Mouse (Mus musculus) embryo, embryonic 10 days (tissue): ENCODE measurements at regions not wholly inside any gene's neighbourhood (a gene's known extent, or its start where the extent isn't known, plus 50 kb on each side); places are given as distances from the start of the nearest gene placed in this dataset.

Source experiments
- DNase-seq: peaks from one replicate; pipeline ENCODE4 v3.0.0-alpha.2; 2015; ENCODE audit warnings: low spot score

DNA sequence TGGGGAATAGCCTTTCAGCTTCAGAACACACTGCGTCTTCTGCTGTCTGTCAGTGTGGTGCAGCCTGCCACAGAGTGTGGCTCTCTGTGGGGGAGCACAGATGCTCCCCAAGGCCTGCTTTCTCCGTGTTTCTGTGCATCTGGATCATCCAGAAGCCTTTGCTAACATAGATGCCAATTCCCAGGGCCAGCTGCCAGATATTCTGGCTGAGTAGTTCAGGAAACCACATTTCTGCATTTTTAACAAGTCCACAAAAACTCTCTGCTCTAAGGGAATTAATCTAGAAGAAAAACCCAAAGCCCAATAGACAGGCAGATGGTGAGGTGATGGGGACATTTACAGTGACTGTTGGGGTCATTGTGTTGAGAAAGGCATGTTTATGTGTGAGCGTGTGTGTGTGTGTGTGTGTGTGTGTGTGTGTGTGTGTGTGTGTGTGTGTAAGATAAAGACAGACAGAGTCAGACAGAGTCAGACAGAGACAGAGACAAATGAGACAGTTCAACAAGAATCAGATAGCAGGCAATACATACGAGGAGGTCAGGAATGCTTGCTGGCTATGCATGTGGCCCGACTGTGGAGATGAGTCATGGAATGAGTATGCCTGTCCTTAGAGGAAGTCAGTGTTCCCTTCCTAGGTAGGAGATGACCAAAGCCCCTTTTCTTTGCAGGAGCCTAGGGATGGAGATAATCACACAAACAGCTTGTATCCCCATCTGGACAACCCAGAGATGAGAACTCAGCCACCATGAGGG, 176.3 kb upstream of the Spaca1 start:
- DNase-seq, result no peak

DNA sequence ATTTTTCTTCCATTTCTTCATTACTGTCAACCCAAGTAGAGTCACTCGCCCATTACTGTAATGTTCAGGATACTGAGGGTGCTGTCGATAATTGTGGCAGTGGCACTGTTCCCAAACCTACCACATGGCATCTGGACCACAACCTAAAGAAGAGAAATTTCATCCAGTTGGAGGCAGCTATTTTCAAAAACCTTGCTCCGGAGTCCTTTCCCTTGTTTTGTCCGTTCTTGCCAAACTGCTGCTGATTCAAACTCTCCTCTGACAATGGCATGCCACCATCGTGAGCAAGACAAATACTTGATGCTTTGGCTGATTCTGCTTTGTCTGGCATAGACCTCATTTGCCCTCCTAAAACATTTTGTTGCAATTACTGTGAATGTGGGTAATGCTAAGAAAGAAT, 176.9 kb upstream of the Spaca1 start:
- DNase-seq, result no peak

DNA sequence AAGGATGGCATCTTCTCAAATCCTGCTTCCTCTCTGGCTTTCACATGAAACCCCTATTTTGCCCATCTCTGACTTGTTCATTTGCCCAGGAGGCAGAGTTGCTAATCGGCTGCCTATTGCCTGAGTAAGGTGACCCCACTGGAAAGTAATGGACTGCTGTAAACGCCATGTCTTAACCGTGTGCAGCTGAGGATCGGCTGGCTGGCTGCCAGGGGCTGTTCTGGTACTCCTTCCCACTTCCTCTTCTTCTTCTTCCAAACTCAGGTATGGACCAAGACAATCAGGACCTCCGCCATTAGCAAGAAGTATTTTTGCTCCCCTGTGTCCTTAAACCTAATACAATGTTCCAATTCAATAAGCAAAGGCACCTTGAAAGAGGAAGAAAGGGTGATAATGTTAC, 177.6 kb upstream of the Spaca1 start:
- no peak for DNase-seq

DNA sequence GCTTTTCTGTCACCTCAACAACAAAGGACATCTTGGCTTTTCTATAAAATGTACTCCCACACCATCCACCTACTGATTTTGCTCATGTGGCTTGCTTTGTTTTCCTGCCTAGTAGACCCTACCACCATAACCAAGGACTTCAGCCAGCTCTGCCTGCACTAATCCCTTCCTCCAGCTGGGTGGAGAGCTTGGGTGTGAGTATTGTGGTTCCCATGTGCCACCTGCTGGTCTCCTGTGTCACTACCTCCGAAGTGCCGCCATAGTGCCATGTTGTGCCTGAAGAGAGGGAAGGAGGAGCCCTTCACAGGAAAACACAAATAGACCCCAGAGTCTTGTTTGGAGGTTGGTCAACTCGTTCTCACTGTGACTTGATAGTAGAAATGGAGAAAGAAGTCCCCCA, 181.3 kb upstream of the Spaca1 start:
- peak; percentile 87 for DNase-seq

DNA sequence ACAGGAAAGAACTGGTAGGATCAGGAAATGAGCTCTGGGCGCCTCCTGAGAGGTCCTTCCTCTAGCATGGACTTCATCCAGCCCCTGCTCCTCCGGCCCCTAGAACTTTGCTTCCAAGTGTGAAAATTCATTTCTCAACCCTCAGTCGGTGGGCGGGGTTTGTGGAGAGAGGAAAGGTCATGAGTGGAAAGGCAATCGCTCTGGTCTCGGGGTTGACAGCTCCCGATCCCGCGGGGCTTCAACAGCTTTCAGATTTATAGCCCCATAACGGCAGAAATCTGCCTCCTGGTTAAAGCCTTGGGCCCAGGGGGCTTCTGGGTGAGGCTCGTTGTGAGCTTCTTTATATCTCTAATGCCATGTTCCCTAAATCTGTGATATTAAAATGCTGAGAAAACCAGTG, 184.2 kb upstream of the Spaca1 start:
- DNase-seq, result no peak

DNA sequence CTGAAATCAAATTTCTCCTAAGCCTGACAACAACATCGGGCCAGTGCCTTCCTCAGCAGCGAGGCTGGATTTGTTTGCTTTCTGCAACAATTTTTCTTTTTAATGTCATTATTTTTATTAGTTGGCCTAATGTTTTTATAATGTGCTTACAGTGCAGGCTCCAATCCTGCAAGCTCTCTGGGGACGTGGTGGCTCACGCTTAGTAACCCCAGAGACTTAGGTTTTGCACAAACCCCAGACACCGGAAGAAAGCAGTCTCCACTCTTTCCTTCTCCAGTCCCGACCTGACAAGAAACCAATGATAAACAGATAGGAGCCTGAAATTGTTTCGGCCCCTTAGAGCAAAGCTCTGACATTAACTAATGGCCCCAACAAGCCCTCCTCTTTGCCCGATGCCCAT, 184.7 kb upstream of the Spaca1 start:
- DNase-seq, result no peak

DNA sequence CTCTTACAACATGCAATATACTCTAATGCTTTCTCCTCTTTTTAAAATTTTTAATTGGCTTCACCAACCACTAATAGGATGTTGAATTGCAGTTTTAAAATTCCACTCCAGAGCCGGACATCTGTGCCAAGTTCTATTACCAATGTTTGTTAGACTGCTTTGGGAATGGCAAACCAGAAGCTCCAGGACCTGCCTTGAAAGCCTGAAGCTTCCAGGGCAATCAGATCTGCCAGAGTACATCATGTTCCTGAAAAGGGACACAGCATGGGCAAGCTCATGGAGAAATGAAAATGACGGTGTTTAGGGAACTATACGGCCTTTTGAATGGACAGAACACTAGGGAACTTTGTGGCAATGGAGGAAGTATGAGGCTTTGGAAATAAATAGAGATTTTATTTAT, 187.8 kb upstream of the Spaca1 start:
- DNase-seq, result no peak

DNA sequence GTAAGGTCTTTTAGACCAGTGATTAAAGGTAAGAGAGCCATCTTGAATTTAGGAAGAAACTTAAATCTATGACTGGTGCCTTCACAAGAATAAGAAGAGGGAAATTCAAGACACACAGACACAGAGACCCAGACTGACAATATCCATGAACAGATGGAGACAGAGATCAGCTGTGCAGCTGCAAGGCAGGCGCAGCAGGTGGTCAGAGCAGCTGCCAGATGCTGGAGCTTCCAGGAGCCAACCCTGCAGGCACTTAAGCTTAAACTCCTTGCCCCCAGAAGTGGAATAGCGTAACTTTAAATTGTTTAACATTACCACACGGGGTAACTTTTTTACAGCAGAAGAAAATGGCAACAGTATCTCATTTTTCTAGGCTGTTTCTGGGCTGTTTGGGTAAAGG, 189.6 kb upstream of the Spaca1 start:
- peak; percentile 24 for DNase-seq

DNA sequence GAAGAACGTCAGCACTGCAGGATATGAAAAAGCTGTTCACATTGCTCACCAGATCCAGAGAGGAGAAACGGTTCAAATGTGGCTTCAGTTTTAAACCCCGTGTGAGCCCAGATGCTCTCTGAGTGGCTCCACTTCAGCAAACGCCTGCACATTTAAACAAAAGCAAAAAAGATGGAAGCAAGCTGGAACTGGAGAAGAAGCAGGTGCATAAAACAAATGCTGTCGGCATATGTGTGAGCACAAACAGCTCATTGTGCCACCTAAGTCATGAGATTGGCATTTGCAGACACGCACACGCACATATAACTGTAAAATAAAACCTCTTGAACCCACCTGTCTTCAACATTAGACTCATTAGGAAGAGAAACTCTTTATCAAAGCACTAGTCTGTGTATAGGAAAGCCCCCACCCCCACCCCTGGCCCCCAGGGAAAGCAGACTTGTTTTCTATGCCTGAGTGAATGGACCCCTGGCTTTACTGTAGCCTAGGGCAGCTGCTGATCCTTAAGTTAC, 191.1 kb upstream of the Spaca1 start:
- no peak for DNase-seq

DNA sequence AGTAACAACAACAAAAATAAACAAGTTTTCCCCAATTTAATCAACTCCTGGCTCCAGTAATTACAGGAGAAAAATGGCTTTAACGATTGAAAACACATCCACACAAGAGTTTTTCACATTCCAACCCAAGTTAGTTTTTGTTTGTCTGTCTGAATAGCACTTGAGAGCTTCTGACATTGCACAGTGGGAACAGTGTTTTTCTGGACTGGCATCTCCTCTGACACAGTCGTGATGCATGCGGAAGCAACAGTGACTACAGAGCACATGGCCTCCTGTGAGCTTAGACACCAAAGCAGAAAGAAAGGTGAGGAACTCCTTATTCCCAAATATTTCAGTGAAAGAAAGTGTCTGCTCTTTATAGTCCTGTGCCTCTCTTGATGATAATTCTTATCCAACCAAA, 191.7 kb upstream of the Spaca1 start:
- DNase-seq, result no peak

DNA sequence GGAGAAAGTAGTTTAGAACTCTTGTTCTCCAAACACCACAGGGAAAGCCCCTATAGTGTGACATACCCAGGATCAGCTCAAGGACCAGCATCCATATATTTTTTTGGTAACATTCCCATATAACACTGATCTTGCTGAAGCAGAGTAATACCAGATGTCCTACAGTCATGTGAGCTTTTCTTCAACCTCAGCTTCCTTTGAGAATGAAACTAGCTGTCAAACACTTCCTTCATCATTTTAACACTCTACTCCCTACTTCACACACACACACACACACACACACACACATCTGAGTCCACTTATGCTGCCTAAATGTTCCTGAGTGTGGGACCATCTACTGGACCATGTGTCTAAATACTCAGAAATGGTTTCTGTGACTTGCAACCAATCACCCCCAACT, 209.5 kb upstream of the Spaca1 start:
- DNase-seq, result no peak

DNA sequence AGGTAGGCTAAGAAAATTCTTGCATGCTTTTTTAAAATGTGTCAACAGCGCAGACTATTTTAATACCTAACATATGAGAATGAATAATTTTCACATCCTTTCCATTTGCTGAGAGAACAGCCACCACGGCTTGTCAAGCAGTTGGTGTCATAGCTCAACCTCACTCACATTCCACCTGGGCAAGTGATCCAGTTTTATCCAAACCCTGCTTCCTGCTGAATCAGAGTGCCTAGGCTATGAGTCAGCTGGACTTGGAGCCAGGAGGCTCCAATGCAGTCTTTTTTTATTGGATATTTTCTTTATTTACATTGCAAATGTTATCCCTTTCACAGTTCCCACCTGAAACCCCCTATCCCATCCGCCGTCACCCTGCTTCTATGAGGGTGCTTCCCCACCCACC, 210.5 kb upstream of the Spaca1 start:
- DNase-seq, result no peak

DNA sequence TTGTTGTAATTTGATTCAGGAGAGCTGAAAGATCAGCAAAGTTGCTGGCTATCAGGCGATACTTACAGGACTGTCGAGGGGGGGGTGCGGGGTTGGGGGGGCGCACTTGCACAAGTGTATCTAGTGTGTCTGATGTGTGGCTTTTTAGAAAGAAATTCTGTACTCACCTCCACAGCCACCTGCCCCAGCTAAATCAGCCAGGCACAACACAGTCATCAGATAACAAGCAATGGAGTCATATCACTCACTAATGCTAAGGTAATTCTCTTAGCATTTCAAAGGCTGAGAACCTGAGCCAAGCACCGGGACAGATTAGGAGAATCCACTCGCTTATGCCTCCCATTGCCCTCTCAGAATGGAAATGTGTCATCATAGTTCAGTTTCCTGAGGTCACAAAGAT, 211.8 kb upstream of the Spaca1 start:
- DNase-seq, result no peak

DNA sequence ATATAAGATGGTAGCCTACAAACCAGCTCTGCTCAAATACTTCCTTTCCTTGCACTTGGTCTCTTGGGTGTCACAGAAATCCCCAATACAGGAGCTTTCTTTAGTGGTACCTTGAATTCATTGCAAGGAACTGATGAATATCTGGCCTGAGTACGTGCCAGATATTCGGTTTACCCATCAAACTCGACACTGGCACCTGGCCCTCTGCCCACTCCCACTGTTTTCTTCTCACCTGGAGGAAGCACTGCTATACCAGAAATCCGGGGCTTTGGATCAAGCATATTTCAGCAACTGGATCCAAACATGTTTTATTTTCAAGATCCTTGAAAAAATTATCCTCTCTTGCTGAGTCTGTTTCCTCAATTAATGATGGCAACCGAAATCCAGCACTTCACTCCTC, 214.4 kb upstream of the Spaca1 start:
- DNase-seq, result no peak

DNA sequence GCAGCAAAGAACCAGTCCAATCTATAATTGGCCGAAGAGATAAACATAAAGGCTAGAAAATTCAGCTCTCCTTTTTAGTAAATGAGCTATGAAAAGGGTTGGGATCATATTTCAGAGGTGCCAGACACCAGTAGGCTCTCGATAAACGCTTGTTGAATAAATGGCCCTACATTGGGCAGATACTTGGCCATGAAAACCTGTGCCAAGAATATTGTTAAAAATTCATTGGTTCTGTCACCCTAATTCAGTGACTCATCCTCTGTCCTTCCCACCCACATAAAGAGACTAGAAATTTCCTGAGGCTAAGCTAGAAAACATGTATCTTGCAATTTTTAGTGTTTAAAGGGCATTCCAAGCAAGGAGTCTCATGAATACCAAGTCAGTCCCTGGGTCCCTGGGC, 224.3 kb upstream of the Spaca1 start:
- no peak for DNase-seq

DNA sequence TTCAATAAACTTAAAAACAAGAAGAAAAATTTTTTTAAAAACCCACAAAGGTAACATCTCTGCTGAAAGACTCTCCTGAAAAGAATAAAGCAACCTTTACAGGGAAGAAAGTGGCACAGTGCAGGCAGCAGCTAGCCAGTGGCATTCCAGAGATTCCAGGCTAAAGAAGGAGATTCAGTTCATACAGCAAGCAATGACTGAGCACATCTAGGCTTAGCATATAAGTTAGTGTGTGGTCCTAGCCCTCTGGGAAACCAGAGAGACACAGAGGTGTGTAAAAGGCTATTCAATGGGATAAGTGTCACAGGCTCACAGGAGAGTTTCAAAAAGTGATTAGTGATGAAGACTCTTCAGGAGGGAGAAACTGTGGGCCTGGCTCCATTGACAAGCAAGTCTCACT, 225.4 kb upstream of the Spaca1 start:
- peak; percentile 66 for DNase-seq

DNA sequence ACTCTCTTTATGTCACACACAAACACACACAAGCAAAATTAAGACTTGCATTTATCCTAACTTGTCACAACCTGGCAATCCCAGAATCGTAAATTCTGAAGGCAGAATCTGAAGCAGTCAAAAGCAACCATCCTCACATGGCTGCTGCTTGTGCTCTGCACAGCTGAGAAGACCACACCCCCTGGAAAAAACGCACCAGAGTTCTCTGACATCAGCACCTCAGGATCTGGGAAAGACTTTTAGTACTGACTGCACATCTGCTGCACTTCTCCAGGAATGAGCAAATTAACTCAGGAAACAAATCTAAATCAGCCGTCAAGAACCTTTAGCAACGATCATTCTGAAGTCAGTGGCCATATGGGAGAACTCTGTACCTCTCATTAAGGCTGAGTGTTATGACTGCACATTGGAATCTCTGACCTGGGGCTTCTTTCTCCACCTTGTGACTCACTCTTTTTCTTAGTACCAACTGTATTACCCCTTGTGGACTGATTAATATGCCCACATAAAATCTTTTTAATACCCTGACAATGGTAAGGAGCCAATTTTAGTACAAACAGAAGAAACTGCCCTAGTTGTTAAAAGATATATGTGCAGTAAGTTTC, 248.1 kb upstream of the Akirin2 start:
- DNase-seq, result no peak

DNA sequence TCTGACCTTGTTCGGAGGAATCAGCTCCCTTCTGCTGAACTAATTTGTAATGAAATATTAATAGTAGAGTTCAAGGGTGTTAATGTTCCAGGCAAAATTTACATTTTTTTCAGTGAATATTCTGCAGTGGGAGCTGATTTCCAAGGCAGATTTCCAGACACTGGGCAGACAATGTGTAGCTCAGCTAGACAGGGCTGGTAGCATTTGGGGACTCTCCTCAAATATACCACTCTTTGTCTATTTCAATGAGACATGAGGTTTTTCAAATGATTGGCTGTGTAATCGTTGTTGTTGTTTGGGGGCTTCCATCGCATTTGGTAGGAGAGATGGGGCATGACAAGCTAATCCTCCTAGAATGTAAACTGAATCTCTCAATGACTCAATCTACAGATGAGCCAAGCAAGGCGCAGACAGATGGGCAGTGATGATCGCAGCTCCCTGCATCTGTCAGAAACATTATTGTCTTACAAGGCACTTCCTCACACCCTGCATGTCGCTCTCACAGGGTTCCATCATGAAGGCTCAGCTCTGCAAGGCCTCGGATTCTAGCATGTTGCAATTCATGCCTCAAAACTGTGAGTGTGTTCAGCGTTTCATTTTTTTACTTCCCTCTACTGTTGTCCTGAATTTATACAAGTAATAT, 241.7 kb upstream of the Akirin2 start:
- peak; percentile 16 for DNase-seq

DNA sequence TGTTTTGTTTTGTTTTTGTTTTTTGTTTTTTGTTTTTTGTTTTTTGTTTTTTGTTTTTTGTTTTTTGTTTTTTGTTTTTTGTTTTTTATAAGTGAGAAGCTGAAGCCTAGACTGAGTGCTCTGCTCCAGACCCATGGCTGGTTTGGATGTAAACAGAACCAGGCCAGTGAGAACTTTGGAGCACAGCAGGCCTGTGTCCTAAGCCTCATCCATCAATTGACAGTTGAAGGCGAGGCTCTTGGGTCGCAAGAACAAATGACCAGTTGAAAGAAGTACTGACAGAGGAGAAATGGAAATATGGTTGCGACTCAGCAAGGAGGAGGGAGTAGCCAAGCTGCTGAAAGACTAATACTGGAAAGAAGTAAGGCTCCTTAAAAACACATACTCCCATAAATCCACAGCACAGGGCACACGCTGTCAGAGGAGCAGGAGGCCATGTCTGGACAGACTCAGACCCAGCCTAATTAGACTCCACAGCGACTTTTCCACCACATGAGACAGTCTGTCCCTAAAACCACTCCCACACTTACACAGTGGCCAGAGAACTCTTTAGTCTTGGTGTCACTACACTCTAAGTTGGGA, 240.6 kb upstream of the Akirin2 start:
- DNase-seq, result peak; percentile 53

DNA sequence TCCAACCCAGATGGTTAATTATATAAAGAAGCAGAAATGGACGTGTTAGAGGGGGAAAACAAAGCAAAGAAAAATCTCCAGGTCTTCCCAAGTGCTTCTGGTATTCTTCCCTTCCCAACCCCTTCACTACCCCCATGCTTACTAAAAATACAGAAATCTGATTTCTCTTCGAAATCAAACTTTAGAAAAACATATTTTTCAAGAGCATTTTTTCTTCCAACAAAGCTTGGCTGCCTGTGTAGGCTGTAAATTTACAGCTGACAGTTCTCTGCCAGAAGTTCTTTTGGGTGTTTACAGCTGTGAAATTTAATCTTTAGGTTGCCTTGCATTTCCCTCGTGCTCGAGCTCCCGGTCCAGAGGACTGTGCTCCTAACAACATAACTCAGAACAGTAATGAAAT, 234.9 kb upstream of the Akirin2 start:
- DNase-seq, result no peak

DNA sequence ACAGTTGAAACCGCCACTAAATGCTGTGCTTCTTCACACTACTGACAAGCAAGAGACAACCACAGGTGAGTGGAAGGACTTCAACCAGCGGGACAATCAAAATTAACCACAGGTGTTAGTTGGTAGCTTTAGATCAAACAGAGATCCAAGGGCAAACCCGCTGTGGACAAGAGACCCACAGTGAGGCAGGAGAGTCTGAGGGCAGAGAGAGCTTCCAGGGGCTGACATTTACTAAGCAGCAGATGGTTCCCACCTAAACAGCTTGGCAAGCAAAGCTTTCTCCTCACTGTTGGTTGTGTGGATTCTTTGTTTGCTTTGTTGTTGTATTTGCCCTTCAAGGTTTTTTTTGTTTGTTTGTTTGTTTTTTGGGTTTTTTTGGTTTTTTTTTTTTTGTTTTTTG, 227.9 kb upstream of the Akirin2 start:
- DNase-seq, result no peak

DNA sequence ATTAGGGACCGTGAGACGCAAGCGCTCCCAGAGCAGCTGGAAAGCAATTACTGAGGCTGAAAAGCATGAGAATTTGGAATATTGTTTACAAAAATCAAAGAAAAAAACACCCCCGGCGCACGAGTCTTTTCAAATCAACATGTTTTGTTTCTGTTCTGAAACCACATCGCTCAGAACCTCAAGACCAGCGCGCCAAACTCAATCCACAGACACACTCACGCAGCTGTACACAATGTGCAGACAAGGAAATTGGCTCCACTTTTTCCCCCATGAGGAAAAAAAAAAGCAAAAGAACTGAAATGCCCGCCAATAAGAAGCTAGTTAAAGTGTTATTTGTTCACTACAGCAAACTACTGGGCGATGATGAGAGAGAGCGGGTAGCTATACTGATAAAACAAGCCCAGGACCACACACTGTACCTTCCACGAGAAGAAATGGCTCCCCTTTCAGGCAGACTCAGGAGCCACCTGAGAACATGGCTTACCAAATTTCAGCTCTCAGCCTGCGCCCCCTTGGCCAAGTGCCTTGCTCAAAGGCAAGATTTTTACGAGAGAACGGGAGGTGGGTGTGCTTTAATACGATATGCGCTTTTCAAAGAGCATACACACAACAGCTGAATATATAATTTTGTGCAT, 222.5 kb upstream of the Akirin2 start:
- no peak for DNase-seq
